ENCODE assay signal across 18 mouse cellular contexts in the genomic region with DNA sequence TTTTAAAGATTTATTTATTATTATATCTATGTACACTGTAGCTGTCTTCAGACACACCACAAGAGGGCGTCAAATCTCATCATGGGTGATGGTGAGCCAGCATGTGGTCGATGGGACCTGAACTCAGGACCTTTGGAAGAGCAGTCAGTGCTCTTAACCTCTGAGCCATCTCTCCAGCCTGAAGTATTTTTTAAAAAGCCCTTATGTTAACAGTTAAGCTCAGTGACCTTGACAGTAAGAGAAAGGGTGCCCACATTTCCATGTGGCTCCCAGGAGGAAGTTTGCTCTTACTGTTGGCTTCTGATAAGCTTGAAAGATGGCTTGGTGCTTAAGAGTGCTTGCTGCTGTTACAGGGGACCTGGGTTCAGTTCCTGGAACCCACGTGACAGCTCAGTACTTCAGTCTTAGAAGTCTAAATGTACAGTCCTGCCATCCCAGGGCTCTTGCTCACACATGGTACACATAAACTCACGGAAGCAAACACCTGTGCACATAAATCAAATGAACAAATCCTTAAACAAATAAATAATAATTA. TPM values are rescaled to one million over a fixed set of nuclear protein-coding genes. Genes with fewer than 3 reads are reported as not detected.
A peak's percentile ranks its signal among the peaks of the same experiment; 100 is the strongest.
DNase-seq lines count a peak whose midpoint lies in the region; ATAC-seq and TF ChIP-seq lines count a peak whose summit lies in the region.
"Had no signal": no experiment of that assay in that cellular context is flagged by ENCODE, and none has a peak within 500 bp of the region (broad histone marks: within the 10 kb centered on the region; RNA-seq: fewer than 3 reads in every experiment).

No protein-coding gene starts in this region.

- H3K9ac ChIP-seq in forebrain, embryonic 13.5 days, result no peak overlapping the region
- no peak overlapping the region for H3K9ac ChIP-seq in forebrain, embryonic 16.5 days (replicated peaks; ENCODE audit: low read depth, low read length)
- H3K9ac ChIP-seq in midbrain, embryonic 13.5 days (replicated peaks), result no peak overlapping the region
- H3K9ac ChIP-seq in liver, embryonic 14.5 days (replicated peaks), result 0 out of 2 replicates have a peak overlapping the region, but pooled peaks have one; percentile 27
- H3K9ac ChIP-seq in hindbrain, embryonic 13.5 days, result no peak overlapping the region

- TF ChIP-seq CTCF in liver, embryonic 14.5 days (IDR thresholded peaks at IDR 0.05; ENCODE audit: low read depth), result peak; percentile 39

- H3K4me1 ChIP-seq in forebrain, embryonic 13.5 days, result peaks cover 9% of the 10 kb centered on the region
- H3K4me1 ChIP-seq in forebrain, embryonic 16.5 days (replicated peaks; ENCODE audit: control insufficient read depth, insufficient read depth, low read length), result peaks cover 10% of the 10 kb centered on the region
- H3K4me1 ChIP-seq in midbrain, embryonic 10.5 days, result peaks cover 13% of the 10 kb centered on the region
- H3K4me1 ChIP-seq in midbrain, embryonic 13.5 days (replicated peaks), result peaks cover 9% of the 10 kb centered on the region
- peaks cover 8 to 16% of the 10 kb centered on the region in 2 experiments for H3K4me1 ChIP-seq in liver, embryonic 14.5 days (replicated peaks; ENCODE audit: control insufficient read depth in 2 of 2, insufficient read depth in 2 of 2, low read length in 1 of 2)
- peaks cover 8% of the 10 kb centered on the region for H3K4me1 ChIP-seq in hindbrain, embryonic 13.5 days (replicated peaks)

- DNase-seq in midbrain, embryonic 10.5 days (ENCODE audit: low spot score), result no peak
- DNase-seq in liver, embryonic 14.5 days (ENCODE audit: low read depth in 3 of 3, low spot score in 3 of 3), result peak in 2 of 3 experiments; percentile 35 to 38
- no peak for DNase-seq in adrenal gland, postnatal 14 days
- DNase-seq in spleen, postnatal 10 days (ENCODE audit: low spot score in 2 of 2), result no peak
- DNase-seq: adrenal gland, postnatal 25 days; cerebellum, adult 11 months; gastrocnemius, postnatal 10 days; kidney, postnatal 36 days; lung, adult 2 months; right cerebral cortex, postnatal 4 days had no signal

- H3K27me3 ChIP-seq in forebrain, embryonic 13.5 days, result no peaks in the 10 kb centered on the region
- H3K27me3 ChIP-seq in forebrain, embryonic 16.5 days (replicated peaks; ENCODE audit: control insufficient read depth, insufficient read depth, low read length), result no peaks in the 10 kb centered on the region
- H3K27me3 ChIP-seq in midbrain, embryonic 10.5 days (ENCODE audit: low read depth, poor library complexity, severe bottlenecking), result no peaks in the 10 kb centered on the region
- H3K27me3 ChIP-seq in midbrain, embryonic 13.5 days, result no peaks in the 10 kb centered on the region
- no peaks in the 10 kb centered on the region for H3K27me3 ChIP-seq in liver, embryonic 14.5 days (ENCODE audit: control insufficient read depth, insufficient read depth, low read length)
- no peaks in the 10 kb centered on the region for H3K27me3 ChIP-seq in hindbrain, embryonic 13.5 days
- H3K27me3 ChIP-seq: midbrain, embryonic 15.5 days; neural tube, embryonic 13.5 days had no signal

- TF ChIP-seq EP300 in liver, embryonic 14.5 days (IDR thresholded peaks at IDR 0.05; ENCODE audit: low read depth), result no peak

- H3K4me3 ChIP-seq in forebrain, embryonic 13.5 days, result peak overlapping the region; percentile 95; the same call in 1 of the 2 replicates
- no peak overlapping the region for H3K4me3 ChIP-seq in forebrain, embryonic 16.5 days (replicated peaks; ENCODE audit: low read length)
- peak overlapping the region; percentile 96; the same call in 1 of the 2 replicates for H3K4me3 ChIP-seq in midbrain, embryonic 10.5 days
- H3K4me3 ChIP-seq in midbrain, embryonic 13.5 days (replicated peaks), result no peak overlapping the region
- H3K4me3 ChIP-seq in liver, embryonic 14.5 days (ENCODE audit: insufficient read depth in 1 of 2, low read depth in 2 of 2, low read length in 2 of 2), result peak overlapping the region in 1 of 2 experiments; percentile 89; a peak in 2 of 4 replicates
- no peak overlapping the region; the same call in 1 of the 2 replicates for H3K4me3 ChIP-seq in hindbrain, embryonic 13.5 days

- no peaks in the 10 kb centered on the region; the same call in 1 of the 2 replicates for H3K9me3 ChIP-seq in forebrain, embryonic 13.5 days (replicated peaks)
- no peaks in the 10 kb centered on the region for H3K9me3 ChIP-seq in forebrain, embryonic 16.5 days (ENCODE audit: control insufficient read depth, low read length)
- H3K9me3 ChIP-seq in midbrain, embryonic 10.5 days (replicated peaks), result no peaks in the 10 kb centered on the region; the same call in 1 of the 2 replicates
- no peaks in the 10 kb centered on the region for H3K9me3 ChIP-seq in midbrain, embryonic 13.5 days
- no peaks in the 10 kb centered on the region for H3K9me3 ChIP-seq in liver, embryonic 14.5 days (ENCODE audit: control insufficient read depth, low read length)
- H3K9me3 ChIP-seq in hindbrain, embryonic 13.5 days, result no peaks in the 10 kb centered on the region
- H3K9me3 ChIP-seq: forebrain, embryonic 10.5 days; midbrain, embryonic 15.5 days; neural tube, embryonic 13.5 days had no signal

- ATAC-seq in forebrain, embryonic 13.5 days, result no peak
- ATAC-seq in forebrain, embryonic 16.5 days, result no peak
- no peak for ATAC-seq in midbrain, embryonic 13.5 days
- peak; percentile 44 for ATAC-seq in liver, embryonic 14.5 days (ENCODE audit: insufficient read depth)
- no peak for ATAC-seq in hindbrain, embryonic 13.5 days (ENCODE audit: low FRiP score)
- ATAC-seq: inflammation-experienced regulatory T-cells, adult 6 months; midbrain, embryonic 15.5 days had no signal

- 89% methylated on average over 4 of the region's 4 CpGs for WGBS in forebrain, embryonic 13.5 days
- WGBS in forebrain, embryonic 16.5 days, result 88% methylated on average over 4 of the region's 4 CpGs
- WGBS in midbrain, embryonic 10.5 days, result 88% methylated on average over 4 of the region's 4 CpGs
- WGBS in midbrain, embryonic 13.5 days, result 89% methylated on average over 4 of the region's 4 CpGs
- WGBS in liver, embryonic 14.5 days (ENCODE audit: insufficient replicate concordance), result 20% methylated on average over 4 of the region's 4 CpGs
- 87% methylated on average over 4 of the region's 4 CpGs for WGBS in hindbrain, embryonic 13.5 days

- H3K27ac ChIP-seq in forebrain, embryonic 13.5 days, result no peak overlapping the region
- no peak overlapping the region for H3K27ac ChIP-seq in forebrain, embryonic 16.5 days (ENCODE audit: low read length)
- H3K27ac ChIP-seq in midbrain, embryonic 10.5 days (replicated peaks), result no peak overlapping the region
- H3K27ac ChIP-seq in midbrain, embryonic 13.5 days, result no peak overlapping the region
- H3K27ac ChIP-seq in liver, embryonic 14.5 days, result peak overlapping the region; percentile 58
- no peak overlapping the region for H3K27ac ChIP-seq in hindbrain, embryonic 13.5 days
- H3K27ac ChIP-seq: forebrain, embryonic 10.5 days; midbrain, embryonic 15.5 days; neural tube, embryonic 13.5 days had no signal

- peaks cover 13% of the 10 kb centered on the region; the same call in 1 of the 2 replicates for H3K36me3 ChIP-seq in forebrain, embryonic 13.5 days (ENCODE audit: poor library complexity, severe bottlenecking)
- H3K36me3 ChIP-seq in forebrain, embryonic 16.5 days (ENCODE audit: control insufficient read depth, insufficient read depth), result 0 out of 2 replicates have a peak, but pooled peaks cover under 1% of the 10 kb centered on the region
- peaks cover 21% of the 10 kb centered on the region for H3K36me3 ChIP-seq in midbrain, embryonic 10.5 days
- peaks cover 14% of the 10 kb centered on the region for H3K36me3 ChIP-seq in midbrain, embryonic 13.5 days
- H3K36me3 ChIP-seq in liver, embryonic 14.5 days (replicated peaks; ENCODE audit: control insufficient read depth, insufficient read depth, low read depth), result peaks cover 20% of the 10 kb centered on the region
- H3K36me3 ChIP-seq in hindbrain, embryonic 13.5 days, result peaks cover 8% of the 10 kb centered on the region

- no peak overlapping the region for H3K4me2 ChIP-seq in forebrain, embryonic 13.5 days
- no peak overlapping the region for H3K4me2 ChIP-seq in forebrain, embryonic 16.5 days (ENCODE audit: low read length)
- no peak overlapping the region for H3K4me2 ChIP-seq in midbrain, embryonic 13.5 days (replicated peaks)
- peak overlapping the region; percentile 91 for H3K4me2 ChIP-seq in liver, embryonic 14.5 days (ENCODE audit: low read depth)
- H3K4me2 ChIP-seq in hindbrain, embryonic 13.5 days, result no peak overlapping the region

RNA-seq across cellular contexts. Expression of gene Rint1, which starts 1.6 kb away (rescaled TPM):
- 29.8 and 34.8 TPM in 2 replicates for polyA plus RNA-seq in forebrain, embryonic 13.5 days (2015; fragmentation: Nextera tagmentation; extraction: Ambion mirVana)
- polyA plus RNA-seq in forebrain, embryonic 16.5 days (2015; fragmentation: Nextera tagmentation; extraction: Ambion mirVana), result 23.4 and 28.4 TPM in 2 replicates
- polyA plus RNA-seq in midbrain, embryonic 10.5 days (2016; fragmentation: Nextera tagmentation; extraction: Ambion mirVana), result 32.7 and 36.6 TPM in 2 replicates
- 35.9 and 40.2 TPM in 2 replicates for polyA plus RNA-seq in midbrain, embryonic 13.5 days (2015; fragmentation: Nextera tagmentation; extraction: Ambion mirVana)
- 11.3 and 14.2 TPM in 2 replicates for polyA plus RNA-seq in liver, embryonic 14.5 days (2012; rRNA removed)
- polyA plus RNA-seq in liver, embryonic 14.5 days (2014; fragmentation: Nextera tagmentation; extraction: Ambion mirVana), result 12.6 and 16.4 TPM in 2 replicates
- 18.7 and 19.3 TPM in 2 replicates for total RNA-seq in adrenal gland, postnatal 14 days (2021)
- 33.5 and 37.8 TPM in 2 replicates for polyA plus RNA-seq in hindbrain, embryonic 13.5 days (2015; fragmentation: Nextera tagmentation; extraction: Ambion mirVana)

RNA-seq across cellular contexts. Expression of gene Pus7, which starts 5.6 kb away (rescaled TPM):
- 19.8 and 21.5 TPM in 2 replicates for polyA plus RNA-seq in forebrain, embryonic 13.5 days (2015; fragmentation: Nextera tagmentation; extraction: Ambion mirVana)
- polyA plus RNA-seq in forebrain, embryonic 16.5 days (2015; fragmentation: Nextera tagmentation; extraction: Ambion mirVana), result 22.0 and 22.2 TPM in 2 replicates
- polyA plus RNA-seq in midbrain, embryonic 10.5 days (2016; fragmentation: Nextera tagmentation; extraction: Ambion mirVana), result 32.3 and 37.7 TPM in 2 replicates
- 17.3 and 17.5 TPM in 2 replicates for polyA plus RNA-seq in midbrain, embryonic 13.5 days (2015; fragmentation: Nextera tagmentation; extraction: Ambion mirVana)
- polyA plus RNA-seq in liver, embryonic 14.5 days (2012; rRNA removed), result 6.2 and 10.8 TPM in 2 replicates
- 10.8 and 12.6 TPM in 2 replicates for polyA plus RNA-seq in liver, embryonic 14.5 days (2014; fragmentation: Nextera tagmentation; extraction: Ambion mirVana)
- total RNA-seq in adrenal gland, postnatal 14 days (2021), result 23.7 TPM in 2 replicates
- 15.8 and 16.2 TPM in 2 replicates for polyA plus RNA-seq in hindbrain, embryonic 13.5 days (2015; fragmentation: Nextera tagmentation; extraction: Ambion mirVana)

RNA-seq across cellular contexts. Expression of gene Tomm7, which starts 54.8 kb away (rescaled TPM):
- polyA plus RNA-seq in forebrain, embryonic 13.5 days (2015; fragmentation: Nextera tagmentation; extraction: Ambion mirVana), result 130 and 142 TPM in 2 replicates
- 82.7 and 85.1 TPM in 2 replicates for polyA plus RNA-seq in forebrain, embryonic 16.5 days (2015; fragmentation: Nextera tagmentation; extraction: Ambion mirVana)
- 119 and 135 TPM in 2 replicates for polyA plus RNA-seq in midbrain, embryonic 10.5 days (2016; fragmentation: Nextera tagmentation; extraction: Ambion mirVana)
- polyA plus RNA-seq in midbrain, embryonic 13.5 days (2015; fragmentation: Nextera tagmentation; extraction: Ambion mirVana), result 109 and 112 TPM in 2 replicates
- polyA plus RNA-seq in liver, embryonic 14.5 days (2012; rRNA removed), result 29.0 and 58.7 TPM in 2 replicates
- polyA plus RNA-seq in liver, embryonic 14.5 days (2014; fragmentation: Nextera tagmentation; extraction: Ambion mirVana), result 82.8 and 85.6 TPM in 2 replicates
- 104 and 107 TPM in 2 replicates for total RNA-seq in adrenal gland, postnatal 14 days (2021)
- 98.1 and 110 TPM in 2 replicates for polyA plus RNA-seq in hindbrain, embryonic 13.5 days (2015; fragmentation: Nextera tagmentation; extraction: Ambion mirVana)

Comparison
In these comparisons a context has a peak if more than half of its experiments do, and no peak if none do; other contexts are left out.
1. H3K4me3 ChIP-seq: peak in forebrain, embryonic 13.5 days (single experiment) and midbrain, embryonic 10.5 days (single experiment); none in forebrain, embryonic 16.5 days (single experiment), midbrain, embryonic 13.5 days (single experiment) and hindbrain, embryonic 13.5 days (single experiment).
2. DNase-seq: peak in liver, embryonic 14.5 days (2 of 3); none in midbrain, embryonic 10.5 days (single experiment), adrenal gland, postnatal 14 days (single experiment) and spleen, postnatal 10 days (0 of 2).